Mouse (Mus musculus): ENCODE measurements at regions not wholly inside any gene's neighbourhood (a gene's known extent, or its start where the extent isn't known, plus 50 kb on each side); places are given as distances from the start of the nearest gene placed in this dataset.

GRCm38 (mm10) chr15:5561783-5562182 lies 317.8 kb upstream of the Ptger4 start:
- H3K9ac ChIP-seq = no peak overlapping the region
- H3K36me3 ChIP-seq = no peaks in the 10 kb centered on the region
- H3K4me1 ChIP-seq = peaks cover 3% of the 10 kb centered on the region; the same call in 1 of the 2 replicates
- WGBS = 90% methylated on average over 4 of the region's 4 CpGs
- H3K27ac ChIP-seq = no peak overlapping the region
- H3K4me2 ChIP-seq = no peak overlapping the region
- no peak overlapping the region for H3K4me3 ChIP-seq
- H3K9me3 ChIP-seq = no peaks in the 10 kb centered on the region
- no peaks in the 10 kb centered on the region for H3K27me3 ChIP-seq
- ATAC-seq (ENCODE audit: insufficient number of reproducible peaks, low FRiP score, low TSS enrichment, low read depth) = no peak

- H3K27ac ChIP-seq = no peak overlapping the region
- ATAC-seq (ENCODE audit: insufficient number of reproducible peaks, low FRiP score, low TSS enrichment, low read depth) = no peak
- H3K4me2 ChIP-seq = no peak overlapping the region
- no peaks in the 10 kb centered on the region for H3K36me3 ChIP-seq
- H3K4me1 ChIP-seq = no peaks in the 10 kb centered on the region
- no peaks in the 10 kb centered on the region for H3K27me3 ChIP-seq
- H3K4me3 ChIP-seq = no peak overlapping the region
- no peak overlapping the region for H3K9ac ChIP-seq
- no peaks in the 10 kb centered on the region for H3K9me3 ChIP-seq
Measured at GRCm38 (mm10) chr15:5574366-5574765, 330.4 kb upstream of the Ptger4 start.

GRCm38 (mm10) chr15:5579559-5579958 lies 335.6 kb upstream of the Ptger4 start:
- ATAC-seq (ENCODE audit: insufficient number of reproducible peaks, low FRiP score, low TSS enrichment, low read depth) = no peak
- no peak overlapping the region for H3K4me3 ChIP-seq
- H3K27me3 ChIP-seq = no peaks in the 10 kb centered on the region
- H3K9me3 ChIP-seq = no peaks in the 10 kb centered on the region
- H3K27ac ChIP-seq = no peak overlapping the region
- WGBS = 82% methylated on average over 2 of the region's 2 CpGs
- H3K4me2 ChIP-seq = no peak overlapping the region
- H3K9ac ChIP-seq = no peak overlapping the region
- H3K4me1 ChIP-seq = no peaks in the 10 kb centered on the region
- H3K36me3 ChIP-seq = no peaks in the 10 kb centered on the region

- Histone ChIP-seq H3K4me3 (no peak overlapping the region), H3K4me2 (no peak overlapping the region), H3K9ac (no peak overlapping the region), H3K27ac (no peak overlapping the region), H3K9me3 (no peaks in the 10 kb centered on the region), H3K27me3 (no peaks in the 10 kb centered on the region), H3K36me3 (no peaks in the 10 kb centered on the region), H3K4me1 (no peaks in the 10 kb centered on the region)
- no peak for ATAC-seq (ENCODE audit: insufficient number of reproducible peaks, low FRiP score, low TSS enrichment, low read depth)
- 98% methylated on average over 4 of the region's 4 CpGs for WGBS
Measured at GRCm38 (mm10) chr15:5580416-5580815, 336.4 kb upstream of the Ptger4 start.

- no peaks in the 10 kb centered on the region for H3K4me1 ChIP-seq
- H3K27ac ChIP-seq = no peak overlapping the region
- no peaks in the 10 kb centered on the region for H3K9me3 ChIP-seq
- no peak for ATAC-seq (ENCODE audit: insufficient number of reproducible peaks, low FRiP score, low TSS enrichment, low read depth)
- no peaks in the 10 kb centered on the region for H3K27me3 ChIP-seq
- H3K36me3 ChIP-seq = no peaks in the 10 kb centered on the region
- H3K9ac ChIP-seq = no peak overlapping the region
- no peak overlapping the region for H3K4me2 ChIP-seq
- no peak overlapping the region for H3K4me3 ChIP-seq
- WGBS = 50% methylated on average over 2 of the region's 2 CpGs
Measured at GRCm38 (mm10) chr15:5584381-5584780, 340.4 kb upstream of the Ptger4 start.

- Histone ChIP-seq H3K9me3 (no peaks in the 10 kb centered on the region), H3K4me3 (no peak overlapping the region), H3K27ac (no peak overlapping the region), H3K27me3 (no peaks in the 10 kb centered on the region), H3K9ac (no peak overlapping the region), H3K4me1 (no peaks in the 10 kb centered on the region), H3K4me2 (no peak overlapping the region), H3K36me3 (no peaks in the 10 kb centered on the region)
- no peak for ATAC-seq (ENCODE audit: insufficient number of reproducible peaks, low FRiP score, low TSS enrichment, low read depth)
- 44% methylated on average over 4 of the region's 4 CpGs for WGBS
Measured at GRCm38 (mm10) chr15:5604732-5605266, 360.8 kb upstream of the Ptger4 start.

- 78% methylated on average over 2 of the region's 2 CpGs for WGBS
- no peak overlapping the region for H3K27ac ChIP-seq
- no peak for ATAC-seq (ENCODE audit: insufficient number of reproducible peaks, low FRiP score, low TSS enrichment, low read depth)
- no peak overlapping the region for H3K4me2 ChIP-seq
- H3K4me3 ChIP-seq = no peak overlapping the region
- no peaks in the 10 kb centered on the region for H3K36me3 ChIP-seq
- H3K9me3 ChIP-seq = no peaks in the 10 kb centered on the region
- H3K27me3 ChIP-seq = no peaks in the 10 kb centered on the region
- H3K9ac ChIP-seq = no peak overlapping the region
- H3K4me1 ChIP-seq = no peaks in the 10 kb centered on the region
Measured at GRCm38 (mm10) chr15:5607533-5607932, 363.5 kb upstream of the Ptger4 start.

- H3K9me3 ChIP-seq = no peaks in the 10 kb centered on the region
- H3K4me1 ChIP-seq = no peaks in the 10 kb centered on the region
- 78% methylated on average over 5 of the region's 5 CpGs for WGBS
- H3K36me3 ChIP-seq = no peaks in the 10 kb centered on the region
- no peak overlapping the region for H3K4me2 ChIP-seq
- H3K27me3 ChIP-seq = no peaks in the 10 kb centered on the region
- H3K27ac ChIP-seq = no peak overlapping the region
- no peak overlapping the region for H3K9ac ChIP-seq
- ATAC-seq (ENCODE audit: insufficient number of reproducible peaks, low FRiP score, low TSS enrichment, low read depth) = no peak
- no peak overlapping the region for H3K4me3 ChIP-seq
Measured at GRCm38 (mm10) chr15:5623021-5623420, 379.0 kb upstream of the Ptger4 start.

GRCm38 (mm10) chr15:5625367-5625766 lies 381.4 kb upstream of the Ptger4 start:
- H3K27me3 ChIP-seq = no peaks in the 10 kb centered on the region
- H3K9ac ChIP-seq = no peak overlapping the region
- H3K4me2 ChIP-seq = no peak overlapping the region
- H3K4me1 ChIP-seq = no peaks in the 10 kb centered on the region
- 91% methylated on average over 2 of the region's 2 CpGs for WGBS
- ATAC-seq (ENCODE audit: insufficient number of reproducible peaks, low FRiP score, low TSS enrichment, low read depth) = no peak
- no peak overlapping the region for H3K27ac ChIP-seq
- H3K9me3 ChIP-seq = no peaks in the 10 kb centered on the region
- H3K36me3 ChIP-seq = no peaks in the 10 kb centered on the region
- H3K4me3 ChIP-seq = no peak overlapping the region

- H3K4me1 ChIP-seq = no peaks in the 10 kb centered on the region
- no peak overlapping the region for H3K4me2 ChIP-seq
- WGBS = 24% methylated on average over 1 of the region's 1 CpGs
- H3K4me3 ChIP-seq = no peak overlapping the region
- ATAC-seq (ENCODE audit: insufficient number of reproducible peaks, low FRiP score, low TSS enrichment, low read depth) = no peak
- H3K9me3 ChIP-seq = no peaks in the 10 kb centered on the region
- no peak overlapping the region for H3K27ac ChIP-seq
- H3K9ac ChIP-seq = no peak overlapping the region
- no peaks in the 10 kb centered on the region for H3K27me3 ChIP-seq
- no peaks in the 10 kb centered on the region for H3K36me3 ChIP-seq
Measured at GRCm38 (mm10) chr15:5646673-5647072, 402.7 kb upstream of the Ptger4 start.

- WGBS = 86% methylated on average over 6 of the region's 6 CpGs
- Histone ChIP-seq H3K9me3 (no peaks in the 10 kb centered on the region), H3K36me3 (no peaks in the 10 kb centered on the region), H3K4me1 (no peaks in the 10 kb centered on the region), H3K27me3 (no peaks in the 10 kb centered on the region), H3K9ac (no peak overlapping the region), H3K4me2 (no peak overlapping the region), H3K4me3 (no peak overlapping the region), H3K27ac (no peak overlapping the region)
- ATAC-seq (ENCODE audit: insufficient number of reproducible peaks, low FRiP score, low TSS enrichment, low read depth) = no peak
Measured at GRCm38 (mm10) chr15:5658796-5659195, 414.8 kb upstream of the Ptger4 start.

GRCm38 (mm10) chr15:5660819-5661218 lies 416.8 kb upstream of the Ptger4 start:
- Histone ChIP-seq H3K4me3 (no peak overlapping the region), H3K9ac (no peak overlapping the region), H3K36me3 (no peaks in the 10 kb centered on the region), H3K27me3 (no peaks in the 10 kb centered on the region), H3K4me2 (no peak overlapping the region), H3K9me3 (no peaks in the 10 kb centered on the region), H3K27ac (no peak overlapping the region), H3K4me1 (no peaks in the 10 kb centered on the region)
- no peak for ATAC-seq (ENCODE audit: insufficient number of reproducible peaks, low FRiP score, low TSS enrichment, low read depth)
- 47% methylated on average over 3 of the region's 3 CpGs for WGBS

GRCm38 (mm10) chr15:5671781-5672180 lies 427.8 kb upstream of the Ptger4 start:
- ATAC-seq (ENCODE audit: insufficient number of reproducible peaks, low FRiP score, low TSS enrichment, low read depth) = no peak
- Histone ChIP-seq H3K9me3 (no peaks in the 10 kb centered on the region), H3K4me1 (no peaks in the 10 kb centered on the region), H3K27ac (no peak overlapping the region), H3K27me3 (no peaks in the 10 kb centered on the region), H3K9ac (no peak overlapping the region), H3K4me2 (no peak overlapping the region), H3K4me3 (no peak overlapping the region), H3K36me3 (no peaks in the 10 kb centered on the region)
